8 mouse cellular contexts compared by ENCODE assay signal in the genomic region with DNA sequence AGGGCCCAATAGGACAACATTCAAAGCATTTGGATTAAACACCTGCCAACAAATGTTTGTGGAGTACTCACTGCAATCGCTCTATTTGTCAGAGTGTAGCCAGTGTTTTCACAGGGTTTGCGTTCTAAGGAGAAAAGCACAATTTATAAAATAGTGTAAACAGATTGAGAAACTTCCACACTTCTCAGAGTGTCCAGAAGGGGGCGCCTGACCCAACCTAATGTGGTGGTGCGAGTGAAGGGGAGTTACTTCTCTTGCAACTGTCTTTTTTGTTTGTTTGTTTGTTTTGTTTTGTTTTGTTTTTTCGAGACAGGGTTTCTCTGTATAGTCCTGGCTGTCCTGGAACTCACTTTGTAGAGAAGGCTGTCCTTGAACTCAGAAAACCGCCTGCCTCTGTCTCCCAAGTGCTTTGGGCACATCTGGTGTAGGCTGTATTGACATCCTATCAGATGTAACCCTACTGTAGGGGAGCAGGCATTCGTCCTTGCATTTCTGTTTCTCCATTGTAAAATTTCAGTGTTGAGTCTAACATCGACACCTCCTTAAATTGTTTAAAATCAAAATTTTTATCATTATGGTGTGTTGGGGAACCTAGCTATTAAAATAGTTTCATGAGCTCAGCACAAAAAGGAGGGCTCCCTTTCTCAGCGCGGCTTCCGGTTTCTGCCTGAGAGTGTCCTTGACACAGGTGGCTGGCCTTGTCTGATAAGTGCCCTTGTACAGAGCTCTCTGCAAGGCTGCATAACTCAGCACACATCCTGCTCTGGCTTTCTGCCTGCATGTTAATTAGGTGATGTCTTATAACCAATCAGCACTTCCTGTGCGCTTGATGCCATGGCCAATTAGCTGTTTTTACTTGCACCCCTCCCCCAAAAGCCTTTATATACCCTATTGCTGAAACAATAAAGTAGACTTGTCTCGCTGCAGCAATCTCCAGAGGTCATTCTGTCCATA.
DNase-seq lines count a peak whose midpoint lies in the region; ATAC-seq and TF ChIP-seq lines count a peak whose summit lies in the region.

No protein-coding gene starts in this region.

- no peak overlapping the region for H3K4me2 ChIP-seq in kidney, postnatal 0 days (ENCODE audit: low read length)
- H3K4me2 ChIP-seq in stomach, postnatal 0 days (replicated peaks; ENCODE audit: low read depth) = no peak overlapping the region

- H3K4me3 ChIP-seq in left cerebral cortex, adult 2 months = no peak overlapping the region
- no peak overlapping the region for H3K4me3 ChIP-seq in kidney, postnatal 0 days (replicated peaks; ENCODE audit: low read depth, low read length)
- no peak overlapping the region for H3K4me3 ChIP-seq in stomach, postnatal 0 days (ENCODE audit: low read depth, low read length)

- peak; percentile 57; the same call in 1 of the 2 replicates for ATAC-seq in kidney, postnatal 0 days (replicated peaks; ENCODE audit: low FRiP score, low read depth)
- peak; percentile 81; the same call in 1 of the 2 replicates for ATAC-seq in stomach, postnatal 0 days (ENCODE audit: low FRiP score, low TSS enrichment)

- intact Hi-C loops in left cerebral cortex, adult 2 months (cut with DNase I) = loop anchor here (5.0 to 10.0 kb wide), 3 partner anchors 302 to 1660 kb away; no protein-coding TSS in a partner anchor
- intact Hi-C loops in left cerebral cortex, postnatal 36 days (cut with DNase I) = loop anchor here (5.0 to 10.0 kb wide), 4 partner anchors 302 to 1660 kb away; no protein-coding TSS in a partner anchor

- no peak for TF ChIP-seq EP300 in stomach, postnatal 0 days (optimal IDR thresholded peaks at IDR 0.05)

- no peaks in the 10 kb centered on the region for H3K27me3 ChIP-seq in kidney, postnatal 0 days (ENCODE audit: insufficient read depth, low read length)
- no peaks in the 10 kb centered on the region for H3K27me3 ChIP-seq in stomach, postnatal 0 days (ENCODE audit: control insufficient read depth, insufficient read depth, low read length)

- no peaks in the 10 kb centered on the region for H3K9me3 ChIP-seq in kidney, postnatal 0 days (replicated peaks; ENCODE audit: low read length)
- no peaks in the 10 kb centered on the region for H3K9me3 ChIP-seq in stomach, postnatal 0 days (ENCODE audit: control insufficient read depth, low read length)

- H3K4me1 ChIP-seq in kidney, postnatal 0 days (replicated peaks; ENCODE audit: insufficient read depth, low read length) = no peaks in the 10 kb centered on the region
- no peaks in the 10 kb centered on the region for H3K4me1 ChIP-seq in stomach, postnatal 0 days (replicated peaks; ENCODE audit: control insufficient read depth, insufficient read depth)

- H3K27ac ChIP-seq in left cerebral cortex, adult 2 months = no peak overlapping the region
- no peak overlapping the region for H3K27ac ChIP-seq in kidney, postnatal 0 days
- H3K27ac ChIP-seq in stomach, postnatal 0 days (replicated peaks) = no peak overlapping the region

- 56% methylated on average over 13 of the region's 13 CpGs for WGBS in kidney, postnatal 0 days
- WGBS in stomach, postnatal 0 days = 59% methylated on average over 13 of the region's 13 CpGs

- no peak overlapping the region for H3K9ac ChIP-seq in kidney, postnatal 0 days (ENCODE audit: low read depth, low read length)
- no peak overlapping the region for H3K9ac ChIP-seq in stomach, postnatal 0 days (ENCODE audit: low read length)

- peak; percentile 18 to 61 for DNase-seq in left cerebral cortex, adult 2 months (ENCODE audit: extremely low spot score in 1 of 2, low spot score in 2 of 2)
- no peak for DNase-seq in left cerebral cortex, postnatal 36 days (ENCODE audit: low spot score in 2 of 2)
- peak; percentile 51 to 56 for DNase-seq in adrenal gland, postnatal 36 days
- DNase-seq in heart, adult 8-10 months (ENCODE audit: low spot score) = peak; percentile 7
- peak; percentile 43 for DNase-seq in kidney, postnatal 0 days (ENCODE audit: low spot score)
- peak; percentile 34 for DNase-seq in lung, postnatal 36 days
- DNase-seq in stomach, postnatal 0 days (ENCODE audit: low spot score) = peak; percentile 44
- DNase-seq in spleen, postnatal 14 days (ENCODE audit: low spot score in 2 of 2) = no peak

- TF ChIP-seq CTCF in left cerebral cortex, adult 2 months (IDR thresholded peaks at IDR 0.05) = peak; percentile 81
- TF ChIP-seq CTCF in kidney, postnatal 0 days (IDR thresholded peaks at IDR 0.05; ENCODE audit: low read depth) = peak; percentile 71
- TF ChIP-seq CTCF in stomach, postnatal 0 days (IDR thresholded peaks at IDR 0.05; ENCODE audit: low read depth) = peak; percentile 75

- H3K36me3 ChIP-seq in kidney, postnatal 0 days (ENCODE audit: insufficient read depth, low read length) = no peaks in the 10 kb centered on the region
- H3K36me3 ChIP-seq in stomach, postnatal 0 days (ENCODE audit: control insufficient read depth, insufficient read depth, low read length) = no peaks in the 10 kb centered on the region

Comparison
In these comparisons a context has a peak if more than half of its experiments do, and no peak if none do; other contexts are left out.
1. DNase-seq: peak in left cerebral cortex, adult 2 months (2 of 2), adrenal gland, postnatal 36 days (2 of 2), heart, adult 8-10 months (single experiment), kidney, postnatal 0 days (single experiment), lung, postnatal 36 days (single experiment) and stomach, postnatal 0 days (single experiment); none in left cerebral cortex, postnatal 36 days (0 of 2) and spleen, postnatal 14 days (0 of 2).
2. Peak in every context shown above with its lines, with median percentiles within 50 percentile points of each other: CTCF ChIP-seq.